Mouse (Mus musculus): ENCODE data around the gene Mettl1.
"Not testable (repeated sequence)": the region's sequence is repeated elsewhere in the genome, so short reads cannot be mapped to it uniquely, and the experiment has no call there.

The Mettl1 gene

DNA sequence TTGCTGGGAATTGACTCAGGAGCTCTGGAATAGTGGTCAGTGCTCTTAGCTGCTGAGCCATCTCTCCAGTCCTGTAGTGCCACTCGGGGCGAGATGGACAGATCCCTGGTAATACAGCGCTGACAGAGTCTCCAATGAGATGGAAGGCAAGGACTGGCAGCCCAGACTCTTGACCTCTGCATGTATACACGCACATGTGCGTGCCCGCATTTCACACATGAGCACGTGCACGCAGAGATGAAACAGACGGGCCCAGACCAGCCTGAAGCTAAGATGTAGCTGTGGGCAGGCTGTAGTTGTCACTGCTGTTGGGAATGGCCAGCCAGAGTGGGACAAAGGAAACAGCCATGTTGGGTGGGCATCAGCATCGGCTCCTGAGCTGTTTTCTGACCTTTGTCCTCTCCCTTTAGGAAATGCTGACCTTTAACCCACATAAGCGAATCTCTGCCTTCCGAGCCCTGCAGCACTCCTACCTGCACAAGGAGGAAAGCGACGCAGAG is 25.4 kb downstream of the Mettl1 start:
- no peak for DNase-seq (ENCODE audit: low read depth in 1 of 2, low spot score in 2 of 2)

DNA sequence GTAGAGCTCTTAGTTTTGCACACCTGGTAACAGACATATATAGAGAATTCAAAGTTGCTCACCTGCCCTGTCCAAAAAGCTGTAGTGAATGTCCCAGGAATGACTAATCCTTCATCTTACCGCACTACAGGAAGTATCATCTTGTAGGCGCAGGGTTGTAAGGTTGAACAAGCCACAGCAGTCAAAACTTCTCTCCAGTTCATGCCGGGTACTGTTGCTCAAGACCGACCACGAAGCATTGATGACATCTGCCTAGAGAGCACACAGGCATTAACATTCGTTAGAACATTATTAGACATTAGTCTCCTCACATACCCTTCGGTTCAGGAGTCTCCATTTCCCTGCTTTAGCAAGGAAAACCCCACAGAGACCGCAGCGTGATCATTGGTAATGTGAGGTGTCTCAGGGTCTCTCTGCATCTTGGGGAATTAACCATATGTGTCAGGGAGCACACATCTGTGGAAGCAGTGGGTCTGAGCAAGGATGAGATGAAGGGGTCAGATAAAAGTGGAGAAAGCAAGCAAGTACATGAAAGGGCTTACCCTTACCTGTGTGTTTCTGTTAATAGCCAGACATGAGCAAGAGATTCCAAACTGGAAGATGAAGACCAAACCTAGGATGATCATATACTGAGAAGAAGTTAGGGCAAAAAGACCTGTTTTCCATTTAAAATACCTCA is 27.3 kb downstream of the Mettl1 start:
- DNase-seq (ENCODE audit: low read depth in 1 of 2, low spot score in 2 of 2) = no peak

DNA sequence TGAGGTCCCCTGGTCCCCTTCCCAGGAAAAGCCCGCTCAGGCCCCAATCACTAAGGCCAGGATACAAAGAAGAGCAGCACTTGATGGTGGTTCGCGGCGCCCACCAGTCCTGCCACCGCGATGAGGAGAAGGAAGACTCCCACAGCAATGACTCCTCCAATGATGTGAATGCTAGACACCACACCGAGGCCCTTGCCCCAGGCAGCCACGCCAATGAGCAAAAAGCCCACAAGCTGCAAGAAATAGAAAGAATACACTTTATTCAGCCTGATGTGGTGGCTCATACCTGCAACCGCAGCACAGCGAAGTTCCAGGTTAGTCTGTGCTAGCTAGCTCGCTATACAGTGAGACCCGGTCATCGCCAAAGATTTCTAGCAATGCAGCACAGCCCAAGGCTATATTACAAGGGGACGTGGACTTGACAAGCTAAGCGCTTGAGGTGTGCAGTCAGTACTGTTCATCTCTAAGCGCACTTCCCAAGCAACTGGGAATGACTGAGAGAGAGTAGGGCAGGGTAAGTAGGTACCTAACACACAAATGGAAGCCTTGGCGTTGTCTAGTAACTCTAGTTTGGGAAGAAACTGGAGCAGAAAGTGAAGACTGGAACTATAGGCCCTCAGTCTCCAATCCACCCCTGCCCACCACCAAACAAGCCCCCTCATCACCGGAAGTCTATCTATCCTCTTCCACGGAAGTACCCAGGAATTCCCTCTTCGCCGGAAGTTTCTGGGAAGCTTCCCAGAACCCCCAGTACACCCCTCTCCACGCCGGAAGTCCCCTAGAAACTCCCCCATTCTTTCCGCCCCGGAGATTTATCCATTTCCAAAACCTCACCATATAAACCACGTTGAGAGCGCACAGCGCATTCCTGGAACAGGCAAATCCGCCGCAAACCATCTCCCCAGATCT is 28.3 kb downstream of the Mettl1 start:
- no peak for DNase-seq (ENCODE audit: low read depth in 1 of 2, low spot score in 2 of 2)

DNA sequence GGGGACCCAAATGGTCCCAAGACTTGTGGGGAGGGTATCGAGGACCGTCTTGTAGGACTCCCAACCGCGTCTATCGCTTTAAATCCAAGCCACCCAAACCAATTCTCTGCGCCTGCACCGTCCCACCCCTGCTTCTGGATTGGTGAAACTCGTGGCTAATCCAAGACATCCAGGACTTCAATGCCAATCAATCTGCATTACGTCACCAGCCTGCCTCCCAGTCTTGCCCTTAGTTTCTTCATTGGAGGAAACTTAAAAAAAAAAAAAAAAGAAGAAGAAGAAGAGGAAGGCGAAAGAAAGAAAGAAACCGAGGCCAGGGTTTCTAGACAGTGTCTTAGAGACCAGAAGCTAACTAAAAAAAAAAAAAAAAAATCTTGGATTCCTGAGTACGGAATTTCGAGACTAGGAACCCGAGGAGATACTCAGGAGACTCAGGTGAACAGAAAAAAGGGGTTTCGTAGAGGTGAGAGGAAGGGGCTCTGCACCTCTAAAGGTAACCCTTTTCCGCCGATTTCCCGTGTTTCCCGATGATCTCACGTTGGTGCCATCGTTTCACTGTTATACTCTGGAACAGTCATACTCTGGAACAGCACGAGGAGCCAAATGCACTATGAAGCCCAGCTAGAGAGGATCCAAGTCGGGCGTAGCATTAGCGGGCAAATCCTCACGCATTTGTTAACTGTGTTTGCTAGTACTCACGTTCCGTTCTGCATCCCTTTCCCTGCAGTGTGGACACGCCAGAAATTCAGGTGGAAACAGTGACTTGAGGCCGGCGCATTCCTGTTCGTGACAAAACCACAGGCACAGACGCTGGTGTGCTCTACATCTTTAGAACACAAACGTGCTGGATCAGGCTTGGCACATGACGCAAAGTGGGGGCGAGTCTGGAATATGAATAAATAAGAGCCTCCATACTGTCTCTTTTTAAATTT is 29.2 kb downstream of the Mettl1 start, which contains the start of gene Tspan31:
Gene Tspan31, minus strand, starts transcription at position 75 of the 932 bp plus-strand sequence.
- DNase-seq (ENCODE audit: low read depth in 1 of 2, low spot score in 2 of 2) = peak; percentile 59 to 68

DNA sequence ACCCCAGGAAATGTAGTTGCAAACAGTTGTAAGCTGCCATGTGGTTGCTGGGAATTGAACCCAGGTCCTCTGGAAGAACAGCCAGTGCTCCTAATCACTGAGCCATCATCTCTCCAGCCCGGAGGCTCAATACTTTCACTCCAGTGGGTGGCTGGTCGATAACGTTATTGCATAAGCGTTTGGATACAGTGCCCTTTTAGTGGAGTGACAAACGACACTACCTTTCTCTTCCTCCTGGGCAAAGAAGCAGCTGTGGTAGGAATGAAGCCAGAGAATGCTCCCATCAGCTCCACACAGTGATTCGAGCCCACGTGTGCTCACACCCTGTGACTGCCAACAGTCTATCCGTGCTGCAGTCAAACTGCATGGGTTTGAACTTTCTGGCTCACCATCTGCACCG is 30.0 kb downstream of the Mettl1 start:
- no peak for DNase-seq (ENCODE audit: low read depth in 1 of 2, low spot score in 2 of 2)

DNA sequence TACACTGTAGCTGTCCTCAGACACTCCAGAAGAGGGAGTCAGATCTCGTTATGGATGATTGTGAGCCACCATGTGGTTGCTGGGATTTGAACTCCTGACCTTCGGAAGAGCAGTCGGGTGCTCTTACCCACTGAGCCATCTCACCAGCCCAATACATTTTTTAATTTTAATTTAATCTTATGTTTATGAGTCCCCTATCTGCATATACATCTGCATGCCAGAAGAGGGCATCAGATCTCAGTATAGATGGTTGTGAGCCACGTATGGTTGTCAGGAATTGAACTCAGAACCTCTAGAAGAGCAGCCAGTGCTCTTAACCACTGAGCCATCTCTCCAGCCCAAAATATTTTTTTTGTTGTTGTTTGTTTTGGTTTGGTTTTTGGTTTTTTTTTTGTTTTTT is 31.1 kb downstream of the Mettl1 start:
- not testable (repeated sequence) for DNase-seq (ENCODE audit: low read depth in 1 of 2, low spot score in 2 of 2)

DNA sequence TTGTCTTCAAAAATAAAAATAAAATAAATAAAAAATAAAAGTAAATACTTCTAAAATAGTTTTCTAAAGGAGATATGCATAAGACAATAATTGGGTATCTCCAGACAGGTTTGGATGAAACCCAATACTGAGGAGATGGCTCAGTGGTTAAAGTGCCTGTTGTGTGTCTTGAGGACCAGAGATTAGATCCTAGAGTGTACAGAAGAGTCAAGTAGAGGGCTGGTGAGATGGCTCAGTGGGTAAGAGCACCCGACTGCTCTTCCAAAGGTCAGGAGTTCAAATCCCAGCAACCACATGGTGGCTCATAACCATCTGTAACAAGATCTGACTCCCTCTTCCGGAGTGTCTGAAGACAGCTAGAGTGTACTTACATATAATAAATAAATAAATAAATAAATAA is 31.8 kb downstream of the Mettl1 start:
- DNase-seq (ENCODE audit: low read depth in 1 of 2, low spot score in 2 of 2) = not testable (repeated sequence)

DNA sequence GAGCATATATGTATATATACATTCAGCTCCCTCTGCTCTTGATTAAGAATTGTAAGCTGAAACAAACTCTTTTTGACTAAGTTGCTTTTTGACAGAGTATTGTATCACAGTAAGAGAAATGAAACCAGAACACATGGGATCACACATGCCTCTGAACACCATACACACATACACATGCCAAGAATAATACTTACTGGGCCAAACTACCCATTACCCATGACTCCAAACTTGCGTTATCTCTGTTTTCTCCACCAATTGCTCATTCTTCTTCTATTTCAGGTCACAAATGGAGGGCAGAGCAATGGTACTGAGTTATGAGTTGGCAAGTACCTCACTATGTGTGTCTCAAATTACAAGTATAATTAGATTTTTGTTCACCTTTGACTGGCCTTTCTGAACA is 32.8 kb downstream of the Mettl1 start:
- DNase-seq (ENCODE audit: low read depth in 1 of 2, low spot score in 2 of 2) = no peak

DNA sequence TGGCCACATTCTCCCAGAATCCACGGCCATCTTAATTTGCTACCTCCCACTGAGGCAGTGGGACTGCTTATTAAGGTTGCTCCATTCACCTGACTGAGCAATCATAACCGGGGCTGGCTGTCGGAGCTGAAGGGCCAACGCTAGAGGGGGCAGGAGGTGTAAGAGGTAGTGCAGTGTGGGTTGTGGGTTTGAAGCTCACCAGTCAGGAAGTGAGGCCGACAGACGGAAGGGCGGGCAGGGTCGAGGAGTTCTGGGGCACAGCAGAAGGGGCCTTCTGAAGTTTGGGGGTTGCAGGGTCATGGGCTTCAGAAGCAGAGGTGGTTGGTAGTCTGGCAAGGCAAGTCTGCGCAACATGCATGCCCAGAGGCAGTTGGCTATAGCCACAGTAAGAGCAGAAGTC is 33.9 kb downstream of the Mettl1 start, which contains the start of gene Agap2:
Gene Agap2, plus strand, starts transcription at position 205 of the 400 bp plus-strand sequence.
- DNase-seq (ENCODE audit: low read depth in 1 of 2, low spot score in 2 of 2) = peak in 1 of 2 experiments; percentile 33

DNA sequence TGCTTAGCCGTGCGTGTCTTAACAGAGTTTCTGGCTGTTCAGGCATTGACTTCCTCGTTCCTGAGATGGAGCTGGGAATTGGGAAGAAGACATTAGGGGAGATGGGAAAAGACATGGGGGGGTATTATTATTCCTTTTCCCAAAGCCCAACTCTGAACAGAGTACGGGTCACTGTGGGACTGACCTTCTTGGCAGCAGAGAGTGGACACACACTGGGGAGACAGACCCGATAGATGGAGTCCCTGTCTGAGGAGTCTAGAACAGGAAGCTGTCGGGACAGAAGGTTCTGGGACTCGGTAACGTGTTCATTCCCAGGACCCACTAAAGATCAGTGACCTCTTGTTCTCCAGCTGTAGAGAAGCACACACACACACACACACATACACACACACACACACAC is 34.4 kb downstream of the Mettl1 start:
- DNase-seq (ENCODE audit: low read depth in 1 of 2, low spot score in 2 of 2) = no peak

DNA sequence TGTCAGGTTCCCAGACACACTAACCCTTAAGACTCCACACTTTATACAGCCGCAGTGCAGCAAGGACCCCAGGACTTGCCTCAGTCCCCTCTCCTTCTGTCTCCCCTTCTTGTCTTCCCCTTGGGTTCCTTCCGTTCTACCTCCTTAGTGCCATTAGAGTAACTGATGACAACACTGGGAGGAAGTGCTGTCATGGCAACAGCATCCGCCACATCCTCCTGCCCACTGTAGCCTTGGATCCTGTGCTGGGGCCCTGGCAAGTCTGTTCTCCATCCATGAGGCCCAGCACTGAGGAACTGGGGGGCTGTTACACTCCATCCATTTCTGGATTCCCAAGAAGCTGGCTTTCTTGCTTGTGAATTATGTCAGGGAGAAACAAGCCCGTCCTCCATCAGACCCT is 34.9 kb downstream of the Mettl1 start:
- DNase-seq (ENCODE audit: low read depth in 1 of 2, low spot score in 2 of 2) = peak in 1 of 2 experiments; percentile 16

DNA sequence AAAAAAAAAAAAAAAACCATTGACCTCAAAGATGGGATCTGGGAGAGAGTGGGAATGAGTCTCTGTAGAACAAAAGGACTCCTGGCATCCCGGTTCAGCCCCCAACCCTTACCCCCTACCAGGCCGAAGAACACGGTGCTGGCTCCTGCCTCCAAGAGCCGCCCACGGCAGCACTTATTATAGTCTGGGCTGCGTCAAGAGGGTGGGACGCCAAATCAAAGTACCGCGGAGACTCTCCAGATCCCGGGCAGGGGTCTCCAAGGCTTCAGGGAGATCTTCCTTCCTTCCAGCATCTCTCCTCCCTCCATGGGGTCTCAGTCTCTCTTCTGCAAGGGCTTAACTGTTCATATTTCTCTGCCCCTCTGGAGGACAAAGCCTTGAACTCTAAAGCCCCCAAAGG is 36.3 kb downstream of the Mettl1 start:
- no peak for DNase-seq (ENCODE audit: low read depth in 1 of 2, low spot score in 2 of 2)

DNA sequence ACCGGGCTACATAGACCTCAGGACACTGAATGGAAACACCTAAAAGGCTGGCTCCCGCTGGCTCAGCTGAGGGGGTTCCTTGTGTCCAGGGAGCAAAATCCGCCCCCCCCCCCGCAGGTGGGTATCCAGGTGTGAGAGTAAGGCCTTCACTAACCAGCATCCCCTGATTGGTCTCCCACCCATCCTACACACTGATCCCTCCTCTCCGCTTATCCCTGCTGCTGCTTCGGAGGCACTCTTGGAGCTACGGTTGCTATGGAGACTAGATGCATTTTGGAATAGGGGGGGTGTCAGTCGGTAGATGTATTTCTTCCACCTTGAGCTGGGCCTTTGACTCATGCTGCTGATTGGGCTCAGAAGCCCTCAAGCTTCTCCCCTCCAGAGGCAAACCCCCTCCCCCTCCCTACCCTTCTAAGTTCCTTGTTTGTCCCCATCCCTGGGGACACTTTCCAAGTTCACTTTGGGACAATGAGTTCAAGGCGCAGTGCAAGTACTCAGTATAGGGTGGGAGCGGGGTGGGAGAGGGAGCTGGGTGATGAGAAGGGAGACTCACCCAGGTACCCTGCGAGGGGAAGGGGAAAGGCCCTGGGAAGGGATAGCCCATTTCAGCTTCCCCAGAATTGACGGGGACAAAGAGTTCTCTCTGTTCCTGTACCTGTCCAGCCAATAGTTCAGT is 36.9 kb downstream of the Mettl1 start:
- no peak for DNase-seq (ENCODE audit: low read depth in 1 of 2, low spot score in 2 of 2)

DNA sequence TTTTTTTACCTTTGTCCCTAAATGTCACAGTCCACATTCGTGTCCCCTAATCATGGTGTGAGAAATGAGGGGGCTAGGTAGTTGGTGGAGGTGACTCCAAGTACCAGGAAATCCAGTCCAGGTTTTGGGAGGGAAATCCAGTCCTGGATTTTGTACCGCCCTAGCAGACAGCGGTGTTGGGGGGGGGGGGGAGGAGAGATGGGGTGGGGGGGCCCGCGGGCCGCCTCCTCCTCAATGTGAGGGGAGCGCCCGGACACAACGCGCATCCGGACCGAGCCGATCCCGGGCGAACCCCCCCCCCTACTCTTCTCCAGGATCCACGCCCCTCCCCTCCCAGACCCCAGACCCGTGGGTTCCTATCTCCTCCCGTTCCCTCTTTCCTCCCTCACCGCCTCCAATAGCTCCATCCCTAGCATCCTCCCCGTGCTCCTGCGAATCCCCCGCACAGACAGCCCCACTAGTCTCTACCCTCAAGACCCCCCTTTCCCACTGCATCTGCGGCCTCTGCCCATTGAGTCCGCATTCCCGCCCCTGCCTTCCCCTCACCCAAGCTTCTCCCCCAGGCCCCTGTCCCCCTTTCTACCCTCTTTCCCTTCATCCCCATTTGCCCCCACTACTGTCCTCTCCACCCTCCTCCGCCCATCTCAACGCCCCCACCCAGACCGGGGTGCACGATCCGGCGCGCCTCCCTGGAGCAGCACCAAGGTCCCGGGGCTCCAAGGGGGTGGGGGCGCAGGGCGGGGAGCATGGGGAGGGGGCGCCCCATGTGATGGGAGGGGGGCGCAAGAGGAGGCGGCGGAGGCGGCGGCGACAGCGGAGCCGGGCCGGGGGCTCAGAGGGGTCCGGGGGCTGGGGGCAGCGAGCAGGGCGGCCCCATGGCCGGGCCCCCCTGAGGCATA is 37.7 kb downstream of the Mettl1 start:
- DNase-seq (ENCODE audit: low read depth in 1 of 2, low spot score in 2 of 2) = no peak

DNA sequence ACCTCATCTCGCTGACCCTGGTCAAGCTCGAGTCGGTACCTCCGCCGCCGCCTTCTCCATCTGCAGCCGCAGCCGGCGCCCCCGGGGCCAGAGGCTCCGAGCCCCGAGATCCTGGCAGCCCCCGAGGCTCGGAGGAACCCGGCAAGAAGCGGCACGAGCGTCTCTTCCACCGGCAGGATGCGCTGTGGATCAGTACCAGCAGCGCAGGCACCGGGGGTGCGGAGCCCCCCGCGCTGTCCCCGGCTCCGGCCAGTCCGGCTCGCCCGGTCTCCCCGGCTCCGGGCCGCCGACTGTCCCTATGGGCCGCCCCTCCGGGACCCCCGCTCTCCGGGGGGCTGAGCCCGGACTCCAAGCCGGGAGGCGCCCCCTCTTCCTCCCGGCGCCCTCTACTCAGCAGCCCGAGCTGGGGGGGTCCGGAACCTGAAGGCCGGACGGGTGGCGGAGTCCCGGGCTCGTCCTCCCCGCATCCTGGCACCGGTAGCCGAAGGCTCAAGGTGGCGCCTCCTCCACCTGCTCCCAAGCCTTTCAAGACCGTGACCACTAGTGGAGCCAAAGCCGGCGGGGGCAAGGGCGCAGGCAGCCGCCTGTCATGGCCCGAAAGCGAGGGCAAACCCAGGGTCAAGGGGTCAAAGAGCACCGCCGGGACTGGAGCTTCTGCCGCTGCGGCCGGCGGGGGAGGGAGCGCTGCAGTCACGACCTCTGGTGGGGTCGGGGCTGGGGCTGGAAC is 38.6 kb downstream of the Mettl1 start:
- DNase-seq (ENCODE audit: low read depth in 1 of 2, low spot score in 2 of 2) = no peak

DNA sequence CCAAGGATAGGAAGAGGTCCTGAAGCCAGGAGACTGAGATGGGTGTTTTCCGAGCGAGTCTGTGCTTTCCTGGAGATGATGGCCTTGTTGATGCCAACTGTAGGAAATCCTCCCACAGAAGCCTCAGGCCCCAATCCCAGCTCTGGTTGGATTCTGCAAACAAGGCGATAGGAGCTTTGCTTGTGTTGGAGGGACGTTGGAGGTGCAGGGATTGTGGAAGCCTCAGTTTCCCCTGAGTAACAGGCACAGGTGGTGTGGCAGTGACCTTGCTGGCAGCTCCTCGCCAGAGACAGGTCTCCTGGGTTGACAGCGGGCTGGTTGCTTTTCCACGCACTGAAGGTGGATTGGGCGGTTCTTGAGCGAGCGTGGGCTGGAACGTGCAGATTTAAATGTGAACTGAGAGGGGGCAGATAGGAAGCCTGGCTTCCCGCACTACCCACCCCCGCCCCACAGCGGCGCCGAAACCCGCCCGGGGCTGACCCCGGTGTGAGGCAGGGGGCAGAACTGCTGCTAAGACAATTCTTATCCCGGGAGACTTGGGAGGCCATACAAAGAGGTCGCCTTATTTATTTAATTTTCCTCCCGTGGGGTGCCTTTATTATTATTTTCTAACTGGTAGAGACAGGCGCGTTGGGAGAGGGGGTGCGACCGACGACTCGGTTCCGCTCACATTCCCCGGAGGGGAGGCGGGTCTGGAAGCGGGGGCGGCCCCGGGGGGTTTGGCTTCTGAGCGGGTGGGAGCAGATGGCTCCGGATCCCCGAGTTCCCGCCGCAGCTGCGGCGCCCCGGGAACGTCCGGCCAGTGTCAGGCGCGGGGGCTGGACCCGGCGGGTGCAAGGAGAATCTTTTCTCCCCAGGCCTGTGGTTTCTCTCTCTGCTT is 39.9 kb downstream of the Mettl1 start:
- no peak for DNase-seq (ENCODE audit: low read depth in 1 of 2, low spot score in 2 of 2)

DNA sequence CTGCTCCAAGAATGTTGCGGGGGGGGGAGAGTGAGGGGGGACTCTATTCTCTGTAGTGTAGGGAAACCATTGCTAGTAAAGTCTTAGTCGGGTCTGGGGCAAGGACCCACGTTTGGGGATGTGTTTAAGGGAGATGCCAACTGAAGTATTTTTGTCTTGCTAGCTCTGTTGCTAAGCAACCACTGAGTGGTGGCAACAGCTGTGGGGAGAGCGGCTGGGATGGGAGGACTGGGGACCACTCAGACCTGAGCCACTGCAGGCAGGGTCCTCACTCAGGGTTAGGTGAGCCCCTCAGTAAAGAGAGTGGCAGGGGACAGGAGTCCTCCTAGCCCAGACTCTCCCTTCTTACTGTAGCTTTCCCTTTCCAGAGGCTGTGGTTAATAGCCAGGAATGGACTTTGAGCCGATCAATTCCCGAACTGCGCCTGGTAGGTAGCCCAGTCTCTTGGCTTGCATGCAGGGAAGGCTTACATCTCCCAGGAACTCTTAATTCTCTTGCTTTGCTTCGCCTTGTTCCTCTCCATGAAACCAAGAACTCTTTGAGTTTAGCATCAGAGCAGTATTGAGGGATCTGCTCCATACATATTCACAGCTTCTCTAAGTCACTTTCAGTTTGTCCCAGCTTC is 40.9 kb downstream of the Mettl1 start:
- no peak for DNase-seq (ENCODE audit: low read depth in 1 of 2, low spot score in 2 of 2)

Data from monocyte, adult 2 months (primary cell).